Mouse (Mus musculus) 3T3-L1 (cell line): ENCODE data around the gene Bmp8b.
"Not testable (repeated sequence)": the region's sequence is repeated elsewhere in the genome, so short reads cannot be mapped to it uniquely, and the experiment has no call there.

Experiments
- DNase-seq: peaks from one replicate; pipeline ENCODE4 v3.0.0-alpha.2; 2015; ENCODE audit warnings: low read depth, low spot score

Bmp8b gene

GRCm38 (mm10) chr4:123111275-123111983 is 6.5 kb downstream of the Bmp8b start:
- DNase-seq = peak; percentile 58

GRCm38 (mm10) chr4:123112216-123112764 is 7.3 kb downstream of the Bmp8b start:
- peak; percentile 28 for DNase-seq

- not testable (repeated sequence) for DNase-seq
Observed at GRCm38 (mm10) chr4:123114651-123115050, 9.7 kb downstream of the Bmp8b start.

GRCm38 (mm10) chr4:123116011-123116410 is 11.0 kb downstream of the Bmp8b start, which contains the start of gene Oxct2b:
Gene Oxct2b, plus strand, starts transcription at chr4:123116266.
- no peak for DNase-seq

GRCm38 (mm10) chr4:123116640-123117039 is 11.7 kb downstream of the Bmp8b start:
- DNase-seq = not testable (repeated sequence)

- no peak for DNase-seq
Observed at GRCm38 (mm10) chr4:123121286-123121685, 16.3 kb downstream of the Bmp8b start.

GRCm38 (mm10) chr4:123126626-123127025 is 21.7 kb downstream of the Bmp8b start:
- DNase-seq = no peak

GRCm38 (mm10) chr4:123127051-123127450 is 22.1 kb downstream of the Bmp8b start:
- DNase-seq = no peak

GRCm38 (mm10) chr4:123137551-123137950 is 32.6 kb downstream of the Bmp8b start:
- no peak for DNase-seq

- peak; percentile 97 for DNase-seq
Observed at GRCm38 (mm10) chr4:123139513-123140154, 34.7 kb downstream of the Bmp8b start, which contains the start of gene Ppie. Gene Ppie, minus strand, starts transcription at chr4:123139951.

GRCm38 (mm10) chr4:123147446-123148150 is 42.6 kb downstream of the Bmp8b start:
- peak; percentile 13 for DNase-seq

GRCm38 (mm10) chr4:123152003-123152402 is 47.0 kb downstream of the Bmp8b start:
- DNase-seq = no peak

GRCm38 (mm10) chr4:123152976-123153375 is 48.0 kb downstream of the Bmp8b start:
- DNase-seq = no peak

GRCm38 (mm10) chr4:123155004-123155403 is 50.0 kb downstream of the Bmp8b start:
- DNase-seq = peak; percentile 71

- DNase-seq = no peak
Observed at GRCm38 (mm10) chr4:123155427-123155826, 50.5 kb downstream of the Bmp8b start.

GRCm38 (mm10) chr4:123155840-123156239 is 50.9 kb downstream of the Bmp8b start:
- no peak for DNase-seq

GRCm38 (mm10) chr4:123160571-123160970 is 55.6 kb downstream of the Bmp8b start:
- DNase-seq = no peak

GRCm38 (mm10) chr4:123161251-123161650 is 56.3 kb downstream of the Bmp8b start:
- DNase-seq = not testable (repeated sequence)

- DNase-seq = no peak
Observed at GRCm38 (mm10) chr4:123162305-123162917, 57.4 kb downstream of the Bmp8b start.

GRCm38 (mm10) chr4:123164157-123164556 is 59.2 kb downstream of the Bmp8b start:
- DNase-seq = no peak

- peak; percentile 20 for DNase-seq
Observed at GRCm38 (mm10) chr4:123171811-123172210, 66.8 kb downstream of the Bmp8b start.
